Mouse (Mus musculus) bone marrow macrophage, adult 2 months (primary cell): ENCODE results near the gene Pex11b. TPM values are rescaled to one million over a fixed set of nuclear protein-coding genes. Genes with fewer than 3 reads are reported as not detected.
"Not testable (repeated sequence)": the region's sequence is repeated elsewhere in the genome, so short reads cannot be mapped to it uniquely, and the experiment has no call there.

ENCODE experiments used
- H3K27ac ChIP-seq: 2 replicates; pipeline ENCODE4 v1.5.1; 2012; ENCODE audit warnings: low read depth, low read length; ENCODE audit not compliant: insufficient read depth
- H3K4me1 ChIP-seq: 2 replicates; pipeline ENCODE4 v1.6.1; 2012; ENCODE audit warnings: low read length; ENCODE audit not compliant: control insufficient read depth, insufficient read depth
- H3K4me3 ChIP-seq: 2 replicates; pipeline ENCODE4 v1.5.1; 2012; ENCODE audit warnings: mild to moderate bottlenecking, low read length, moderate library complexity; ENCODE audit not compliant: insufficient read depth
- CTCF ChIP-seq: IDR thresholded peaks from 2 replicates; pipeline ENCODE4 v1.5.1; 2012; ENCODE audit warnings: low read depth, mild to moderate bottlenecking, low read length, moderate library complexity
- POLR2A ChIP-seq: IDR thresholded peaks from 2 replicates; pipeline ENCODE4 v1.6.1; 2012; ENCODE audit warnings: mild to moderate bottlenecking, low read depth, low read length, borderline replicate concordance
- polyA plus RNA-seq: library from polyadenylated mRNA; stranded (reverse); fragments of >200 nt; gene quantifications from 2 replicates; pipeline ENCODE4 v1.2.4, GENCODE M21; 2012; ENCODE audit not compliant: missing spikeins, insufficient read depth, insufficient read length

Gene Pex11b
- polyA plus RNA-seq, 1 experiment, result 32.6 TPM

DNA sequence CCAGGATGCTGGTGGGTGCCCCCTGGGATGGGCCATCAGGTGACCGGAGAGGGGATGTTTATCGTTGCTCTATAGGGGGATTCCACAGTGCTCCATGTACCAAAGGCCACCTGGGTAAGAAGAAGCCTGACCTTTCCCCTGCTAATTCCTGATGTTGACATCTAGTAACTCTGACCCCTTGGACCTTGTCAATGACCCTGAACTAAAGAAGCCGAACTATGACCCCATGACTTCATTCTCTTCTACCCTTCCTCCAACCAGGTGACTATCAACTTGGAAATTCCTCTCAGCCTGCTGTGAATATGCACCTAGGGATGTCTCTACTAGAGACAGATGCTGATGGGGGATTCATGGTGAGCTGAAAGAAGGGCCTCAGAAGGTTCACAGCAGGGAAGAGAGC, 12.2 kb downstream of the Pex11b start:
- TF ChIP-seq POLR2A, result no peak
- no peak for TF ChIP-seq CTCF
- Histone ChIP-seq H3K4me1 (no peaks in the 10 kb centered on the region), H3K27ac (no peak overlapping the region), H3K4me3 (no peak overlapping the region)

DNA sequence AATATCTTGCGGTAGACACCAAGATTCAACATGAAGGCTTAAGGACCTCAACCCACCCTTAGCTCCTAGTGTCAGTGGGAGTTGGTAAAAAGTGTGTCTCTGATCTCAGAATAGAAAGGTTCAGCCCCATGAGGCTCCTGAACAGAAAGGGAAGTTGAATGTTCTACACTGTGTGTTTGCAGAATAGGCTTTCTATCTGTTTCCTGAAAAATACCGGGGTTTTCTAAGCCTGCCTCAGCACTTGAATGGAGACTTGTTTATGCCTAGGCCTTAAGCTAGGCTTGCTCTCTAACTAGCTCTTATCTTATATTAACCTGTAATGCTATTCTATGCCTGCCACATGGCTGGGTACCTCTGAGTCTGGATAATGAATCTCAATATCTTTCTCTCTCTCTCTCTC, 25.7 kb downstream of the Pex11b start:
- H3K27ac ChIP-seq, result peak overlapping the region; percentile 76
- peaks cover 17% of the 10 kb centered on the region for H3K4me1 ChIP-seq
- H3K4me3 ChIP-seq, result no peak overlapping the region
- no peak for TF ChIP-seq POLR2A
- no peak for TF ChIP-seq CTCF

DNA sequence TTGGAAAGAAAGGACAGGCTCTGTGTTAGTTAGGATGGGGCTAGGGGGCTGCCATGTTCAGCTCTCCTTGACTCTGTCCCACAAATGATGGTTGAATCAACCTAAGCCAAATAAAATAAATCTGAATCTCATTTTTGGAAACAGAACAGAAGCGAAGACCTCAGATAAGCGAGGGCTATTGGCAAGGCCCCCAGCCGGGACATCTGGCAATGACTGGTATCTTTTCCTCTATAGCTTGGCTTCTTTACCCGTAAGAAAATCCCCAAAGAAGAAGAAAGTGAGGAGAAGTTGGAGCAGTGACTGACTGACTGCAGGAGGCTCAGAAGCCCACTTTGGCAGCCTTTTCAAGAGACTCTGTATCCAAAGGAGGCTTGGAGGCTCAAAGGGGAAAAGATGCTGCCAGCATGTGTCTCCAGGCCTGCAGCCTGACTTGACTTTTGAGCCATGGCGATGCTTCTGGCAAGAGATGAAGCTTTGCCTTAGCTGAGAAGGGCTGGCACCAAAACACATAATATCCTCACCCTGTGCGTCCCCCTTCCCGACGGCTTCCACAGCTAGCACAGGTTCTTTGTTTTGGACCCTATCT, 27.6 kb downstream of the Pex11b start:
- H3K4me1 ChIP-seq, result peaks cover 17% of the 10 kb centered on the region
- no peak overlapping the region for H3K27ac ChIP-seq
- TF ChIP-seq POLR2A (no peak), CTCF (no peak)
- no peak overlapping the region for H3K4me3 ChIP-seq

DNA sequence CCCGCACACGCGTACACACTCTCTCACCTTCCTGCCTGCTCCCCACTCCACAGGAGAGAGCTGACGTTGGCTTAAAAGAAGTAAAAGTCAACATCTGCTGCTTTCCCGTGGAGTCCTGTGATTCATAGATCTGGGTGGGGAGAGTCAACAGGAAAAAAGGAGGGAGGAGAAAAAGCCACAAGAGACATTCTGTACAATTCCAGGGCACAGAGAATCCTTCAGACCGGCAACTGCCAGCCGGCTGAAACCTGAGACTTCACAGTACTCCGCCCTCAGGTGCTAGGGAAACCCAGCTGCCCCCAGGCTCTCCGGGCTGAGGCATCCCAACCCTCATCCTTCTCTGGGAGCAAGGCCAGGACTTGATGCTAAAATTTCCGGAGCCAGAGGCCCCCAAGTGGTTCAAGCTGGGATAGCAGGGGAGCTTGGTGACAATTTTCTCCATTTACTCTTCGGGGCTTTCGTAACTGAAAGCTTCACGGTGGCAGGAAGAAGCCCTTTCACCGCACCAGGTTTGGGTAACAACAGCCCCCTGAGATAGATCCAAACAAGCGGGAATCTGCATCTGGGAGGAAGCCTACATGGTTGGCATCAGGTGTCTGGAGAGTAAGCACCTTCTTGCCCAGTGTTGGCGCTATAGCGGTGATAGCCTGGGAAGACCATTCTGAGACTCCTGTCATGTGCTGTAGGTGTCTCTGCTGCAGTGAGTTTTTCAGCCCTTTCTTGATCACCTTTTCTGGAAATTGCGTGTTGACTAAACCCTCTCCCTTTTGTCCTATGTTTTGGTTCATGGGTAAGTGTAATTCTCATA, 28.5 kb downstream of the Pex11b start:
- Histone ChIP-seq H3K4me3 (no peak overlapping the region), H3K27ac (no peak overlapping the region), H3K4me1 (peaks cover 17% of the 10 kb centered on the region)
- TF ChIP-seq POLR2A (no peak), CTCF (peak; percentile 66)

DNA sequence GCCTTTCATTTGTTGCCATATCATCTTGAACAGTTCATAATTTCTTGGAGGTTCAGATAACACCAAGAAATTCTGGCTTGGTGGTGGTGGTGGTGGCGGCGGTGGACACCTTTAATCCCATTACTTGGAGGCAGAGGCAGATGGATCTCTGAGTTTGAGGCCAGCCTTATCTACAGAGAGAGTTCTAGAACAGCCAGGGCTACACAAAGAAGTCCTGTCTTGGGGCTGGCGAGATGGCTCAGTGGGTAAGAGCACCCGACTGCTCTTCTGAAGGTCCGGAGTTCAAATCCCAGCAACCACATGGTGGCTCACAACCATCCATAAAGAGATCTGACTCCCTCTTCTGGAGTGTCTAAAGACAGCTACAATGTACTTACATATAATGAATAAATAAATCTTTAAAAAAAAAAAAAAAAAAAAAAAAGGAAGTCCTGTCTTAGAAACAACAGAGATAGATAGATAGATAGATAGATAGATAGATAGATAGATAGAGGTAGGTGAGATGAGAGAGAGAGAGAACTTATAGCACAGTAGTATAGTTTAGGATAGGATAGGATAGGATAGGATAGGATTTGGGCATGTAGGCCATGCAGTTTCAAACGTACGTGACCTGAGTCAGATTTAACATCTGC, 30.7 kb downstream of the Pex11b start:
- H3K27ac ChIP-seq, H3K4me3 ChIP-seq: not testable (repeated sequence)
- H3K4me1 ChIP-seq, result peaks cover 17% of the 10 kb centered on the region

DNA sequence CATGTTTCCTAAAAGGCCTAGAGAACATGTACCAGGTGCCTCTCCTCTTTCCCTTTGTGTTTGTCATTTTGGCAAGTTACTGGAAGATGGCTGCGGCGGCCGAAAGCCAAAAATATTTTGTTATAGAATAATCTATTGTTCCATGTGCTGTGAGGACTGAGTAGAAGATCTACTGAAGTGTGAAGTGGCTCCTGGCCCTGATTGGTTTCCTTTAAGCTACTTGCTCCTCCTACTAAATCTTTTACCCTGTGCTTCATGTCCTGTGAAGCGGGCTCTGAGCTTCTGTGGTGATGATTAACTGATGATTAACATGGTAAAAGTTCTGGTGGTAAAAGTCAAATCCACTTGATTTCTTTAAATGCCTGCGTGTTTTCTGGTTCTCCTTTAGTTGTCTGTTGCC, 31.7 kb downstream of the Pex11b start:
- TF ChIP-seq CTCF (no peak), POLR2A (no peak)
- peaks cover 11% of the 10 kb centered on the region for H3K4me1 ChIP-seq
- H3K4me3 ChIP-seq, result no peak overlapping the region
- no peak overlapping the region for H3K27ac ChIP-seq

DNA sequence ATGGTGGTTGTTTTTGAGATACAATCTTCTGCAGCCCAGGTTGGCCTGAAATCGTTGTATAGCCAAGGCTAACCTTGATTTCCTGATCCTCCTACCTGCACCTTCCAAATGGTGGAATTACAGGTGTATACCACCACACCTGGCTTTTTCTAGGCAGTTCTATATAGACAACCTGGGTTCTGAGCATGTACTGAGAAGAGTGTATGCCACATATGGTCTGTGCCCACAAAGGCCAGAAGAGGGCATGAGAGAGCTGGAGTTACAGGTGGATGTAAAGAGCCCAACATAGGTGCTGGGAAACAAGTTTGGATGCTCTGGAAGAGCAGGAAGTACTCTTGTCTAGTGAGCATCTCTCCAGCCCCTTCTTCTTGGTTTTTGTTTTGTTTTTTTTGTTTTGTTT, 32.1 kb downstream of the Pex11b start:
- no peak for TF ChIP-seq POLR2A
- no peak for TF ChIP-seq CTCF
- H3K4me1 ChIP-seq, result peaks cover 10% of the 10 kb centered on the region
- H3K4me3 ChIP-seq, result no peak overlapping the region
- H3K27ac ChIP-seq, result no peak overlapping the region

DNA sequence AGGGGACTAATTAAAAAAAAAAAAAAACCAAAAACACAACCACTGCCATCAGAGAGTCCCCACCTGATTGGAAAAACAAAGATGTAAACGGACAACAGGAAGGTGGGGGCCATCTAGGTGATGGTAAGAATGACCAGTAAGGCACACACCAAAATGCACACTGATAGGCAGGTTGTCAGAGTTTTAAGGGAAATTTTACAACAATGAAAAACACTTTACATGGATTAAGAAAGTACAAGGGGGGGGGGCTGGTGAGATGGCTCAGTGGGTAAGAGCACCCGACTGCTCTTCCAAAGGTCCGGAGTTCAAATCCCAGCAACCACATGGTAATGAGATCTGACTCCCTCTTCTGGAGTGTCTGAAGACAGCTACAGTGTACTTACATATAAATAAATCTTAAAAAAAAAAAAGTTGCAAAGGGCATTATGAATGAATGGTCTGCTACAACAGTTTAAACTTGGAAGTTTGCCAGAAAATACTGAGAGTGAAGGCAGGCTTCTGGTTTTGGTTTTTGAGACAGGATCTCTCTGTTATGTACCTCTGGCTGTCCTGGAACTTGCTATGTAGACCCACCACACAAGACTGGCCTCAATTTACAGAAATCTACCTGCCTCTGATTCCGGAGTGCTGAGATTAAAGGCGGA, 33.4 kb downstream of the Pex11b start:
- H3K27ac ChIP-seq, result no peak overlapping the region
- TF ChIP-seq POLR2A, result no peak
- no peak for TF ChIP-seq CTCF
- peaks cover 10% of the 10 kb centered on the region for H3K4me1 ChIP-seq

DNA sequence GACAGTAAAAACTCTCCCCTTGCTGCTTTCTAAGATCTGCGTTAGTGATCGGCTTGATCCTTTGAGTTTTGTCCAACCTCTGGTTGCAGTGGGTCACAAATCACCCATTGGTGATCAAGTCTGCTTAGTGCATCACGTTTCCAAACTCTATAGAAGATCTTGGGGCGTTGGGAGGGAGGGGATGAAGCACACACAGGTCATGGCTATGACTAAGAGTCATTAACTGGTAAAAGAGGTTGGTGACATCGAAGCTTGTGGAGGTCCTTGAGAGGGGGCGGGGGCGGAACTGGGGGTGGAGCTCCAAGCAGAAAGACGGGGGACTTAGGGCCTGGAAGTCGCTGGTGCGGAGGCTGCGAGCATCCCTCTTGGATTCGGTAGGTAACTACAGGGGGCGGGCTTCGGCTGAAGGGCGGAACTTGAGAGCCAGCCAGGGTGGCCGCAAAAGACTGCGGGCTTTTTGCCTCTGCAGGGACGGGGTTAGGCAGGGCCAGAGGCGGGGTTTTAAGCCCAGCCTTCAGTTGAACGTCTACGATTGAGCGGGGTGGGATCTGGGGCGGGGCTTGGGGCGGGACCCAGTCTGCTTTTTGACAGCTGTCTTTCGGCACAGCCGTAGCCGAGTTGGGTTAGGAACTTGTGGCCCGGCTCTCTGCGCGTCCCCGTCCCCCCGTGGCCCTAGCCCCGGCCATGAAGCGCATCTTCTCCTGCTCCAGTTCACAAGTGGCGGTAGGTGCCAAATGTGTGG, 34.7 kb downstream of the Pex11b start, which contains the start of gene Ankrd35:
Ankrd35 (plus strand) TSS at position 405 of the 742 bp plus-strand sequence.
- peak within 1 kb of the TSS; percentile 60 for H3K4me3 ChIP-seq
- TF ChIP-seq CTCF, result no peak
- TF ChIP-seq POLR2A, result no peak
- H3K27ac ChIP-seq, result no peak within 1 kb of the TSS
- peaks cover 8% of the 10 kb centered on the region for H3K4me1 ChIP-seq

More for the DNA sequence above, 33.4 kb downstream of the Pex11b start:
- H3K4me3 ChIP-seq, result no peak overlapping the region
